Comparison of ENCODE assay signal across 8 mouse cellular contexts in the genomic region with DNA sequence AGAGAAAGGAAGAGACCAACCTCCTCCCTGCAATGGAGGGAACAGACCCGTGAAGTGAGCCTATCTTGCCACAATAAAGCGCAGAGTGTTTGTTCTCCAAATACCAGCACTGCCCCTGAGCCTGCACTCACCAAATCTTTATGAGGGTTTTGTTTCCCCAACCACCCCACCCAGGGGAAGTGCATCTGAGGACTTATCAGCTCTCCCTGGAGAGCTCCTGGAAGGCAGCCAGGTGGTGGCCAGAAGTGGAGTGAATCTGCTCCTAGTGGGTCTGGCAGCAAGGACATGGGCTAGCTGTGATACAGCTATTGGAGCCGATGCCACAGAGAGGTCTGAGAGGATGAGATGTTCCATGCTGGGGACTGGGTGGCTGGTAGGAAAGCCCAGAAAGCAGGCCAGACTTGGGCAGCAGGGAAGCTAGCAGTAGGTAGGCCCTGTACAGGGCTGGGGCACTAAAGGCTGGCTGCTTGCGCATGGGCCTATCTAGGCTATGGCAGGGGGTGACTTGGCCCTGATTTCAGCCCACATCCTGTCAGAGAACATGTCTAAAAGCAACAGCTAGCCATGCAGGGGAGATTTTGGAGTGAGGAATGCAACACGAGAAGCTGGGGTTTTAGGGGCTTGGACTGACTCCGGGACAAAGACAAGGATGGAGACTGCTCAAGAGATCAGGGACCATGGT.
DNase-seq lines count a peak whose midpoint lies in the region; ATAC-seq lines count a peak whose summit lies in the region.

No protein-coding gene starts in this region.

- H3K36me3 ChIP-seq in kidney, embryonic 16.5 days (ENCODE audit: insufficient read depth, low read length): peaks cover 4% of the 10 kb centered on the region; the same call in 1 of the 2 replicates
- H3K36me3 ChIP-seq in midbrain, embryonic 14.5 days (ENCODE audit: control insufficient read depth, insufficient read depth, low read length): no peaks in the 10 kb centered on the region

- H3K27me3 ChIP-seq in kidney, embryonic 16.5 days (ENCODE audit: insufficient read depth, low read length): no peaks in the 10 kb centered on the region
- H3K27me3 ChIP-seq in midbrain, embryonic 14.5 days (ENCODE audit: control insufficient read depth, insufficient read depth, low read length): no peaks in the 10 kb centered on the region

- peak; percentile 45 for DNase-seq in urinary bladder, postnatal 25 days (ENCODE audit: low spot score)
- no peak for DNase-seq in urinary bladder, adult 2 months (ENCODE audit: low spot score)
- peak; percentile 87 for DNase-seq in heart, adult 8-10 months (ENCODE audit: low spot score)
- peak; percentile 81 to 89 for DNase-seq in lung, postnatal 4 days
- DNase-seq in right cerebral cortex, adult 2 months (ENCODE audit: low spot score in 2 of 2): no peak
- no peak for DNase-seq in midbrain, embryonic 14.5 days
- DNase-seq in frontal cortex, postnatal 25 days (ENCODE audit: low spot score in 2 of 2): no peak

- H3K9me3 ChIP-seq in kidney, embryonic 16.5 days (ENCODE audit: low read length): no peaks in the 10 kb centered on the region
- no peaks in the 10 kb centered on the region for H3K9me3 ChIP-seq in midbrain, embryonic 14.5 days (ENCODE audit: control insufficient read depth, low read length)

- H3K4me3 ChIP-seq in kidney, embryonic 16.5 days (ENCODE audit: low read length): peak overlapping the region; percentile 6
- H3K4me3 ChIP-seq in midbrain, embryonic 14.5 days (replicated peaks; ENCODE audit: low read depth, low read length): no peak overlapping the region

- H3K4me1 ChIP-seq in kidney, embryonic 16.5 days (ENCODE audit: insufficient read depth, low read length): peaks cover 60% of the 10 kb centered on the region
- no peaks in the 10 kb centered on the region for H3K4me1 ChIP-seq in midbrain, embryonic 14.5 days (ENCODE audit: control insufficient read depth, insufficient read depth, low read length)

- ATAC-seq in kidney, embryonic 16.5 days (ENCODE audit: low FRiP score, low TSS enrichment): no peak
- no peak for ATAC-seq in midbrain, embryonic 14.5 days (ENCODE audit: low FRiP score, low TSS enrichment)

- peak overlapping the region; percentile 54 for H3K9ac ChIP-seq in kidney, embryonic 16.5 days (replicated peaks; ENCODE audit: low read length)
- no peak overlapping the region for H3K9ac ChIP-seq in midbrain, embryonic 14.5 days (replicated peaks; ENCODE audit: low read length)

- H3K27ac ChIP-seq in kidney, embryonic 16.5 days (ENCODE audit: low read length): peak overlapping the region; percentile 84
- H3K27ac ChIP-seq in midbrain, embryonic 14.5 days (replicated peaks; ENCODE audit: low read depth, low read length): no peak overlapping the region

- peak overlapping the region; percentile 49 for H3K4me2 ChIP-seq in kidney, embryonic 16.5 days (replicated peaks; ENCODE audit: low read depth, low read length)
- H3K4me2 ChIP-seq in midbrain, embryonic 14.5 days (ENCODE audit: low read length): no peak overlapping the region

- 44% methylated on average over 6 of the region's 6 CpGs for WGBS in kidney, embryonic 16.5 days
- 68% methylated on average over 6 of the region's 6 CpGs for WGBS in midbrain, embryonic 14.5 days

Comparison
In these comparisons a context has a peak if more than half of its experiments do, and no peak if none do; other contexts are left out.
1. DNase-seq: peak in urinary bladder, postnatal 25 days (single experiment), heart, adult 8-10 months (single experiment) and lung, postnatal 4 days (2 of 2); none in urinary bladder, adult 2 months (single experiment), right cerebral cortex, adult 2 months (0 of 2), midbrain, embryonic 14.5 days (single experiment) and frontal cortex, postnatal 25 days (0 of 2).